Mouse (Mus musculus): ENCODE measurements around the gene 2900026A02Rik. TPM values are rescaled to one million over a fixed set of nuclear protein-coding genes. Genes with fewer than 3 reads are reported as not detected.

2900026A02Rik gene
- polyA plus RNA-seq, 1 experiment: 16.6 TPM

DNA sequence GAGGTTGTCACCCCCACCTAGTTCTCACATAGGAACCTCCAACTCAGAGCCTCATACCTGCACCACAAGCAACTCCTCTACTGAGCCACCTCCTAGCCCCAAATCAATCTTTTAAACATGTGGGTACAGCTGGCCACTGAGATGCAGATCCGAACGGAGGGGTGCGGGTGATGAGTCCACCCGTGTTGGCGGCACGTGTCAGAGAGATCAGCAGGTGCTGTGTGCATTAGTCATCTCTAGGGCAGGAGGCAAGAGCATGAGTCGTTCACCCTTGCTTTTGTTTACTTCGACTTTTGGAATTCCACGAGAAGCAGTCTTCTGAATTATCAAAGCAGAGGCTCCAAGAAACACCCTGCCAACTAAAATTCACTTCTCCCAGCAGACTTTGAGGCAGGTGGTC is 16.8 kb downstream of the 2900026A02Rik start:
- H3K79me2 ChIP-seq (ENCODE audit: control insufficient read depth, insufficient read depth): no peaks in the 10 kb centered on the region
- no peaks in the 10 kb centered on the region for H3K36me3 ChIP-seq (ENCODE audit: control insufficient read depth, insufficient read depth)
- H3K4me2 ChIP-seq (ENCODE audit: low read depth): no peak overlapping the region
- H3ac ChIP-seq (ENCODE audit: control insufficient read depth, insufficient read length): no peak overlapping the region
- no peaks in the 10 kb centered on the region for H3K27me3 ChIP-seq (ENCODE audit: control insufficient read depth, insufficient read depth, insufficient read length)
- no peak overlapping the region for H3K4me3 ChIP-seq
- TF ChIP-seq POLR2A (IDR thresholded peaks at IDR 0.05; ENCODE audit: insufficient read length, low read depth): no peak
- TF ChIP-seq MYOD1 (IDR thresholded peaks at IDR 0.05; ENCODE audit: control insufficient read depth in 1 of 3, insufficient read length in 2 of 3, low read depth in 2 of 3): peak in 2 of 3 experiments; percentile 49 to 73
- TF ChIP-seq MYOG (IDR thresholded peaks at IDR 0.05; ENCODE audit: control insufficient read depth in 1 of 3, insufficient read depth in 1 of 3, insufficient read length in 2 of 3, low read depth in 2 of 3): peak in 1 of 3 experiments; percentile 45

DNA sequence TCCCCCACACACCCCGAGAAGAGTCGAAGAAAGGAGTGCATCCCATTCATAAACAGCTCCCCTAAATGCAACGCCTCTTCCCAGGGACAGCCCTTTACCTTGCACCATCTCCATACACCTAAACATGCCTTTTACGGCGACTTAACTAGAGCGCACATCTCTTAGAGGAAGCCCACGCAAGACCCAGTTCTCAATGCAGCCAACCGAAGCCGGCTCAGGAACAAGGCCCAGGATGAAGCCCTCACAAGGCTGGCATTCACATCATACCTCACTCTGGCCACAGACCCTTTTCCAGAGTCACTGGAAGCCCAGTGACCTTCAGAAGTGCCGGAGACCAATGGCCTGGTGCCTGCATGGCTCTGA is 21.3 kb downstream of the 2900026A02Rik start:
- no peak overlapping the region for H3K4me2 ChIP-seq (ENCODE audit: low read depth)
- no peak overlapping the region for H3K4me3 ChIP-seq
- no peak overlapping the region for H3ac ChIP-seq (ENCODE audit: control insufficient read depth, insufficient read length)
- no peaks in the 10 kb centered on the region for H3K36me3 ChIP-seq (ENCODE audit: control insufficient read depth, insufficient read depth)
- TF ChIP-seq TCF12 (IDR thresholded peaks at IDR 0.05; ENCODE audit: insufficient read depth, poor library complexity, severe bottlenecking) (no peak), MYOG (IDR thresholded peaks at IDR 0.05; ENCODE audit: control insufficient read depth in 1 of 3, insufficient read depth in 1 of 3, insufficient read length in 2 of 3, low read depth in 2 of 3) (no peak), POLR2A (IDR thresholded peaks at IDR 0.05; ENCODE audit: insufficient read length, low read depth) (no peak), POLR2AphosphoS2 (IDR thresholded peaks at IDR 0.05; ENCODE audit: insufficient read length, low read depth) (no peak), CEBPB (IDR thresholded peaks at IDR 0.05; ENCODE audit: insufficient read depth, poor library complexity, severe bottlenecking) (no peak), MYOD1 (IDR thresholded peaks at IDR 0.05; ENCODE audit: control insufficient read depth in 1 of 3, insufficient read length in 2 of 3, low read depth in 2 of 3) (no peak), MAX (IDR thresholded peaks at IDR 0.05; ENCODE audit: low read depth) (no peak), REST (IDR thresholded peaks at IDR 0.05; ENCODE audit: insufficient read depth, insufficient read length) (no peak), USF1 (IDR thresholded peaks at IDR 0.05; ENCODE audit: low read depth) (no peak), TCF3 (IDR thresholded peaks at IDR 0.05; ENCODE audit: insufficient read length, low read depth) (no peak), E2F4 (IDR thresholded peaks at IDR 0.05; ENCODE audit: insufficient read depth) (no peak)
- H3K27me3 ChIP-seq (ENCODE audit: control insufficient read depth, insufficient read depth, insufficient read length): no peaks in the 10 kb centered on the region
- no peaks in the 10 kb centered on the region for H3K79me2 ChIP-seq (ENCODE audit: control insufficient read depth, insufficient read depth)

DNA sequence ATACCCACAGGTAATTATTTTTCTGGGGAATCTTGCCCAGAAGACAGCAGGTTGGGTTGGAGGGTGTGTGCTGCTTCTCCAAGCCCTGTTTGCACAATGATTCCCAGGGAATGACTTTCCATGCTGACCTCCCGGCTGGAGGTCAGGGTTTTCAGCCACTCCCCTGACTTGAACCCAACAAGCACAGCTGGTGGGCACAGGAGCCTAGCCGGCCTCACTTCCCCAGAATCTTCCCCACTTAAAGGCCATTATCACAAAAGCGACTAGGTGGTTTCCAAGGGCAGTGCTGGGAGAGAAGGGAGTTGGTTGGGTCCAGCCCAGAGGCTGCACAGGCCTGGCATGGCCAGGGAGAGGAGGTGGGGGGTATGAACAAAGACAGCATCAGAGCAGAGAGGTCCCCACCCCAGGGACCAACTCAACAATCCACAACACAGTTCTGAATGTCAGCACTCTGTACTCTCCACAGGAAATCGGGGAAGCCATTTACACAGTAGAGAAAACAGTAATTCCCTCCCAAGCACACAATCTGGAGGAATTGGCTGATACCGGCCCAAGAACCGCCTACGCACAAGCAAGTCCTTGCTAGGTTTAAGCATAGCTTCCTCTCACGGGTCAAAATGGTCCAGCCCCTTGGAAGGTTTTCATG is 21.8 kb downstream of the 2900026A02Rik start:
- Histone ChIP-seq H3K36me3 (ENCODE audit: control insufficient read depth, insufficient read depth) (no peaks in the 10 kb centered on the region), H3K27me3 (ENCODE audit: control insufficient read depth, insufficient read depth, insufficient read length) (no peaks in the 10 kb centered on the region), H3K4me3 (no peak overlapping the region), H3K4me2 (ENCODE audit: low read depth) (no peak overlapping the region), H3K79me2 (ENCODE audit: control insufficient read depth, insufficient read depth) (no peaks in the 10 kb centered on the region), H3ac (ENCODE audit: control insufficient read depth, insufficient read length) (no peak overlapping the region)
- TF ChIP-seq MAX (IDR thresholded peaks at IDR 0.05; ENCODE audit: low read depth) (no peak), USF1 (IDR thresholded peaks at IDR 0.05; ENCODE audit: low read depth) (no peak), MYOD1 (IDR thresholded peaks at IDR 0.05; ENCODE audit: control insufficient read depth in 1 of 3, insufficient read length in 2 of 3, low read depth in 2 of 3) (no peak), POLR2AphosphoS2 (IDR thresholded peaks at IDR 0.05; ENCODE audit: insufficient read length, low read depth) (no peak), TCF12 (IDR thresholded peaks at IDR 0.05; ENCODE audit: insufficient read depth, poor library complexity, severe bottlenecking) (no peak), MYOG (IDR thresholded peaks at IDR 0.05; ENCODE audit: control insufficient read depth in 1 of 3, insufficient read depth in 1 of 3, insufficient read length in 2 of 3, low read depth in 2 of 3) (no peak), SRF (IDR thresholded peaks at IDR 0.05; ENCODE audit: control insufficient read depth, insufficient read length, low read depth) (no peak), POLR2A (IDR thresholded peaks at IDR 0.05; ENCODE audit: insufficient read length, low read depth) (no peak), E2F4 (IDR thresholded peaks at IDR 0.05; ENCODE audit: insufficient read depth) (no peak), TCF3 (IDR thresholded peaks at IDR 0.05; ENCODE audit: insufficient read length, low read depth) (no peak)

DNA sequence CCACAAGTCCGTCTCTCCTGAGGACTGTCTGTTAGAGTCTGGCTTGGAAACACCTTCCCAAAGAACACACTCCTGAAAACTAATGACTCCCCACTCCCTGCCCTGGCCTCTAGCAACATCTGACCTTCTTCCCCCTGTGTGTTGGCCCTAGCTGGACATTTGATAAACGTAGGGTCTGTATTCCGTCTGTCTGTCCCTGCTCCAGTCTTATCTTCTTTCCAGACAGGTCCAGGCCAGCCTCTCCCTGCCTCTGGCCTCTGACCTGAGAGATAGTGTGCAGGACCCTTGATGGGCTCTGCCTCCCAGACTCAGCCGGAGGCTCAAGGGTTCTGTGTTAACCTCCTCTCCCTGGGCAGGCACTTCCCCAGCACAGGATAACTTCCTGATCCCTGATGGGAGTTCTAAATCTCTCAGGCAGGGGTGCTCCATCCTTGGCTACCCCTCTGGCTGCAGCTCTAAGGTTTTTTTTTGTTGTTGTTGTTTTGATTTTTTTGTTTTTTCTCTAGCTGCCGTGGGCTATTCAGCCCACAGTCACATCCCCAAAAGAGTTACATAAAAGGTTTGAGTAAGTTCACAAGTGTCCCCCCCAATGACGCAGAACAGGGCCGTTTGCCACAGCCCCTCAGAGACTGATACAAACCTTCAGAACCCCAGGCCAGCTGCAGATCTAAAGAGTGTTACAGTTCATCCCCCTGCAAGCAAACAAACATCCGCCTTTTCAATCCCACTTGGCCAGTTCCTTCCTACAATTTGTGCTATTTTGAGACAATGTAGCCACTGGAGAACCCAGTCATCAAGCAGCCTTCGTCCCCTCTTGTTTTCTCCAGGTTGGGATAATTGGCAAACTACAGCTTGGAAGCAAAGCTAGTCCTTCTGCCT is 23.9 kb downstream of the 2900026A02Rik start:
- Histone ChIP-seq H3K4me3 (no peak overlapping the region), H3ac (ENCODE audit: control insufficient read depth, insufficient read length) (no peak overlapping the region), H3K36me3 (ENCODE audit: control insufficient read depth, insufficient read depth) (no peaks in the 10 kb centered on the region), H3K79me2 (ENCODE audit: control insufficient read depth, insufficient read depth) (no peaks in the 10 kb centered on the region), H3K27me3 (ENCODE audit: control insufficient read depth, insufficient read depth, insufficient read length) (no peaks in the 10 kb centered on the region), H3K4me2 (ENCODE audit: low read depth) (no peak overlapping the region)
- TF ChIP-seq CEBPB (IDR thresholded peaks at IDR 0.05; ENCODE audit: insufficient read depth, poor library complexity, severe bottlenecking): no peak
- no peak for TF ChIP-seq REST (IDR thresholded peaks at IDR 0.05; ENCODE audit: insufficient read depth, insufficient read length)
- TF ChIP-seq POLR2A (IDR thresholded peaks at IDR 0.05; ENCODE audit: insufficient read length, low read depth): no peak
- no peak for TF ChIP-seq E2F4 (IDR thresholded peaks at IDR 0.05; ENCODE audit: insufficient read depth)
- no peak for TF ChIP-seq SRF (IDR thresholded peaks at IDR 0.05; ENCODE audit: control insufficient read depth, insufficient read length, low read depth)
- TF ChIP-seq MYOG (IDR thresholded peaks at IDR 0.05; ENCODE audit: control insufficient read depth in 1 of 3, insufficient read depth in 1 of 3, insufficient read length in 2 of 3, low read depth in 2 of 3): no peak
- no peak for TF ChIP-seq MYOD1 (IDR thresholded peaks at IDR 0.05; ENCODE audit: control insufficient read depth in 1 of 3, insufficient read length in 2 of 3, low read depth in 2 of 3)
- no peak for TF ChIP-seq MAX (IDR thresholded peaks at IDR 0.05; ENCODE audit: low read depth)
- TF ChIP-seq POLR2AphosphoS2 (IDR thresholded peaks at IDR 0.05; ENCODE audit: insufficient read length, low read depth): no peak
- TF ChIP-seq TCF12 (IDR thresholded peaks at IDR 0.05; ENCODE audit: insufficient read depth, poor library complexity, severe bottlenecking): no peak

Measured in myocyte (in vitro differentiated cells).